Mouse (Mus musculus): ENCODE measurements at regions not wholly inside any gene's neighbourhood (a gene's known extent, or its start where the extent isn't known, plus 50 kb on each side); places are given as distances from the start of the nearest gene placed in this dataset.

DNA sequence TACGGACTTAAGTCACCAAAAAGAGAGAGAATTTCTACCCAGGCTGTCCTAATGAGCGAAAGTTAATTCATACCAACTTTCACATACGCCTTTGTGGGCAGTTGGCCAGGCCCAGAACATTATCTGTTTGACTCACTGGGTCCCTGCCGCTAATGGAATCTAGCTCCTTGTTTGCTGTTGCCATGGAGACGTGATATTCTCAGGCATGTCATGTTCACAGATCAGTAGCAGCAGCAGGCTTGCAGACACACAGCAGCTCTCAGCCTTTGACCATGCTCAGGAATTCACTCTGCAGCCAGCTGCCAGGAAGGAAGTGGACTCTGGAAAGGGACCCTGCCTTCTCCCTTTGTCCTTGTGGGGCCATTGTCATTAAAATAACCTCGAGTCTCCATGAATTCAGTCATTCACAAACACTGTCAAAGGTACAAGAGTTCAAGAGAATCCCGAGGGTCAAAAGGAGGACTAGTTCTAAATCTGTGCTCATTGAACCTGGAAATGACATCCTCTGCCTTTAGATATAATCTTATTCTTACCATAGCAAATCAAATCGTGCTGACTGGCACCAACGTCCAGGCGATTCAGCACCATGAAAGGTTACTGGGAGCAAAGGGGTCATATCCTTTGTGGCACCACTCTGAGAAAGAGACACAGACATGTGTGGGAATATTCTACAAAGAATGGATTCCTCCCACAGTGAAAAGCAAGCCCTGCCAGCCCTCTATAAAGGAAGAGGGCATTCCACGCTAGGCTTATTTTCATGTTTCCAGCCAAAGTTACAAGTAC, 584.9 kb downstream of the Tmem182 start:
- TF ChIP-seq POLR2AphosphoS5 (IDR thresholded peaks at IDR 0.05; ENCODE audit: insufficient replicate concordance, low read depth, low read length) (no peak), GATA2 (IDR thresholded peaks at IDR 0.05; ENCODE audit: borderline replicate concordance, low read depth, low read length) (no peak), CTCF (IDR thresholded peaks at IDR 0.05; ENCODE audit: low read depth, low read length) (no peak), TAL1 (conservative IDR thresholded peaks at IDR 0.05; ENCODE audit: low read depth, low read length) (no peak), GATA1 (IDR thresholded peaks at IDR 0.05; ENCODE audit: borderline replicate concordance, low read length) (no peak)
- Histone ChIP-seq H3K27me3 (ENCODE audit: insufficient read depth, low read length) (no peaks in the 10 kb centered on the region), H3K4me1 (ENCODE audit: insufficient read depth, low read depth, low read length) (no peaks in the 10 kb centered on the region), H3K9me3 (replicated peaks) (peaks cover 34% of the 10 kb centered on the region), H3K4me3 (ENCODE audit: low read depth, low read length) (no peak overlapping the region), H3K36me3 (replicated peaks) (no peaks in the 10 kb centered on the region)
- ATAC-seq (ENCODE audit: extremely low read depth, insufficient number of reproducible peaks, low FRiP score, poor library complexity, severe bottlenecking) (no peak), DNase-seq (ENCODE audit: low spot score) (no peak)

DNA sequence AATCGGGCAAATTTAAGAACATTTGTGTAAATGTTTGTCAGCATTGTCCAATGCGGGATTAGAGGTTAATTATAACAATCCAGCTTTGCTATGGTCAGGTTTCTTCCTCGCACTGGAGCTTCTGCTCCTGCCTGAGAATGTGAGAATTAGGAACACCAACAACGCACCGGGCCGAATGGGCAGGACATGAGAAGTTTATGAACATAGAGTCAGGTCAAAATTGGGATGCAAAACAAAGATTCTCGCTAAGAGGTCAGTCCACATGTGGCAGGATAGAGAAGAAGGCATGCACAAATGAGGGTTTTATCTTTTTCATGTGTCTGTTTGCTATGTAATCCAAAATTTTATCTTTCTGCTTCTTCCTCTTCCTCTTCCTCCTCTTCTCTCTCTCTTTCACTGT, 585.7 kb downstream of the Tmem182 start:
- Histone ChIP-seq H3K36me3 (replicated peaks) (no peaks in the 10 kb centered on the region), H3K4me1 (ENCODE audit: insufficient read depth, low read depth, low read length) (no peaks in the 10 kb centered on the region), H3K4me3 (ENCODE audit: low read depth, low read length) (no peak overlapping the region), H3K27me3 (ENCODE audit: insufficient read depth, low read length) (no peaks in the 10 kb centered on the region), H3K9me3 (replicated peaks) (peaks cover 34% of the 10 kb centered on the region)
- TF ChIP-seq GATA1 (IDR thresholded peaks at IDR 0.05; ENCODE audit: borderline replicate concordance, low read length) (no peak), POLR2AphosphoS5 (IDR thresholded peaks at IDR 0.05; ENCODE audit: insufficient replicate concordance, low read depth, low read length) (no peak), TAL1 (conservative IDR thresholded peaks at IDR 0.05; ENCODE audit: low read depth, low read length) (no peak), CTCF (IDR thresholded peaks at IDR 0.05; ENCODE audit: low read depth, low read length) (no peak)
- no peak for ATAC-seq (ENCODE audit: extremely low read depth, insufficient number of reproducible peaks, low FRiP score, poor library complexity, severe bottlenecking)
- DNase-seq (ENCODE audit: low spot score): no peak

- peaks cover 33% of the 10 kb centered on the region for H3K9me3 ChIP-seq (replicated peaks)
- DNase-seq (ENCODE audit: low spot score) (no peak), ATAC-seq (ENCODE audit: extremely low read depth, insufficient number of reproducible peaks, low FRiP score, poor library complexity, severe bottlenecking) (no peak)
- no peaks in the 10 kb centered on the region for H3K4me1 ChIP-seq (ENCODE audit: insufficient read depth, low read depth, low read length)
- H3K27me3 ChIP-seq (ENCODE audit: insufficient read depth, low read length): no peaks in the 10 kb centered on the region
- no peak overlapping the region for H3K4me3 ChIP-seq (ENCODE audit: low read depth, low read length)
- TF ChIP-seq GATA1 (IDR thresholded peaks at IDR 0.05; ENCODE audit: borderline replicate concordance, low read length) (no peak), CTCF (IDR thresholded peaks at IDR 0.05; ENCODE audit: low read depth, low read length) (no peak), GATA2 (IDR thresholded peaks at IDR 0.05; ENCODE audit: borderline replicate concordance, low read depth, low read length) (no peak), TAL1 (conservative IDR thresholded peaks at IDR 0.05; ENCODE audit: low read depth, low read length) (no peak), POLR2AphosphoS5 (IDR thresholded peaks at IDR 0.05; ENCODE audit: insufficient replicate concordance, low read depth, low read length) (no peak)
- H3K36me3 ChIP-seq (replicated peaks): no peaks in the 10 kb centered on the region
Measured at GRCm38 (mm10) chr1:41393287-41393686, 587.9 kb downstream of the Tmem182 start.

DNA sequence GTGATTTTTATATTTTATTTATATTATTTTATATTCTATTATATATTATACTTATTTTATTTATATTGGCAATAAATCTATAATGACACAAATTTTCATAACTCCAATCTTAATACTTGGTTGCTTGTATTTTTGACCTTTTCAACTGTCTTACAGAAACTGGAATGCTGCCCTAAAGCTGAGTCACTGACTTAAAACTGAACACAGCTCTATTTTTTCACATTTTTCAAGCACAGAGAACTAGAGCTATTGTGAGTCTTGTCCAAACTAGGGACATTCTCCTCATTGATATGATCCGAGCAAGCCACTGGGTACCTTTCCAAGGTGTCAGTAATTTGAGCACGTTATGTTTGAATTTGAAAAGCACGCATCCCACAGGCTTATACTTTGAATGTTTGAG, 589.7 kb downstream of the Tmem182 start:
- Histone ChIP-seq H3K27me3 (ENCODE audit: insufficient read depth, low read length) (no peaks in the 10 kb centered on the region), H3K4me3 (ENCODE audit: low read depth, low read length) (no peak overlapping the region), H3K36me3 (replicated peaks) (no peaks in the 10 kb centered on the region), H3K4me1 (ENCODE audit: insufficient read depth, low read depth, low read length) (no peaks in the 10 kb centered on the region), H3K9me3 (replicated peaks) (peaks cover 30% of the 10 kb centered on the region)
- DNase-seq (ENCODE audit: low spot score) (no peak), ATAC-seq (ENCODE audit: extremely low read depth, insufficient number of reproducible peaks, low FRiP score, poor library complexity, severe bottlenecking) (no peak)
- no peak for TF ChIP-seq POLR2AphosphoS5 (IDR thresholded peaks at IDR 0.05; ENCODE audit: insufficient replicate concordance, low read depth, low read length)
- no peak for TF ChIP-seq GATA1 (IDR thresholded peaks at IDR 0.05; ENCODE audit: borderline replicate concordance, low read length)
- TF ChIP-seq CTCF (IDR thresholded peaks at IDR 0.05; ENCODE audit: low read depth, low read length): no peak
- TF ChIP-seq TAL1 (conservative IDR thresholded peaks at IDR 0.05; ENCODE audit: low read depth, low read length): no peak
- TF ChIP-seq GATA2 (IDR thresholded peaks at IDR 0.05; ENCODE audit: borderline replicate concordance, low read depth, low read length): no peak

DNA sequence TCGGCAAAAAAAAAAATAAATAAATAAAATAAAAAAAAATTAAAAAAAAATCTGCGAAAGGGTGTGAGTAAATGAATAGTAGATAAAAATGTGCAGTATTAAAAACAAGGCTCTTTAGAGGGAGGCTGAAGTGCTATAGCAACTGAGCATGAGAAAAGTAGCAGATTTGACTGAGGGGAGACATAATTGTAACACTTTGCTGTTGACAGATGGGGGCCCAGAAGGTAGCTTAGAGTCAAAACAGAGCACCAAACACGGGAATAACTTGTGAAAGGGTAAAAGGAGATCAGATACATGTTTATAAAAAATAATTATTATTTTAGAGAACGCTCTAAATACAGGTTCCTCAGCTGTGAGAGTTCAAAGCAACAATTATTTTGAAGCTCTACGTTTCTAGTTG, 605.1 kb downstream of the Tmem182 start:
- Histone ChIP-seq H3K4me1 (ENCODE audit: insufficient read depth, low read depth, low read length) (no peaks in the 10 kb centered on the region), H3K4me3 (ENCODE audit: low read depth, low read length) (no peak overlapping the region), H3K27me3 (ENCODE audit: insufficient read depth, low read length) (no peaks in the 10 kb centered on the region), H3K36me3 (replicated peaks) (no peaks in the 10 kb centered on the region), H3K9me3 (replicated peaks) (peaks cover 16% of the 10 kb centered on the region)
- ATAC-seq (ENCODE audit: extremely low read depth, insufficient number of reproducible peaks, low FRiP score, poor library complexity, severe bottlenecking): no peak
- TF ChIP-seq POLR2AphosphoS5 (IDR thresholded peaks at IDR 0.05; ENCODE audit: insufficient replicate concordance, low read depth, low read length) (no peak), TAL1 (conservative IDR thresholded peaks at IDR 0.05; ENCODE audit: low read depth, low read length) (no peak), GATA1 (IDR thresholded peaks at IDR 0.05; ENCODE audit: borderline replicate concordance, low read length) (no peak), CTCF (IDR thresholded peaks at IDR 0.05; ENCODE audit: low read depth, low read length) (no peak), GATA2 (IDR thresholded peaks at IDR 0.05; ENCODE audit: borderline replicate concordance, low read depth, low read length) (no peak)
- DNase-seq (ENCODE audit: low spot score): no peak

DNA sequence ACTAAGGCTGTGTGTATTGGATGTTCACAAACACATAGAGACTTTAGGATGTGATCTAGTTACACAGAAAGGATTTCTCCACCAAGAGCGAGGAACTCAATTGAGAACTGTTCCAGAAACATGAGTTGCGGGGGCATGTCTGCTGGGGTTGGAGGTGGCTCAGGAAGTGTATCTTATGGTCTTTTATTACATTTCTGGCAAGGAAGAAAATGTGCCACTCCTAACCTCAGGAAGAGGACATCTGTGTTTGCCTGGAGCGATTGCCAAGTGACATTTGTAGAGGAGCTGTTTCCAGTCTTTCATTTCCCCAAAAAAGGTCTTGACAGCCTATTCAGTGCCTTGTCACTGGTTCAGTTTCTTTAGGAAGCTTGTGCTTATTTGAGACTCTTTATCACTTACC, 606.2 kb downstream of the Tmem182 start:
- DNase-seq (ENCODE audit: low spot score): no peak
- Histone ChIP-seq H3K36me3 (replicated peaks) (no peaks in the 10 kb centered on the region), H3K4me1 (ENCODE audit: insufficient read depth, low read depth, low read length) (no peaks in the 10 kb centered on the region), H3K9me3 (replicated peaks) (peaks cover 16% of the 10 kb centered on the region), H3K27me3 (ENCODE audit: insufficient read depth, low read length) (no peaks in the 10 kb centered on the region), H3K4me3 (ENCODE audit: low read depth, low read length) (no peak overlapping the region)
- no peak for ATAC-seq (ENCODE audit: extremely low read depth, insufficient number of reproducible peaks, low FRiP score, poor library complexity, severe bottlenecking)
- no peak for TF ChIP-seq GATA1 (IDR thresholded peaks at IDR 0.05; ENCODE audit: borderline replicate concordance, low read length)
- TF ChIP-seq GATA2 (IDR thresholded peaks at IDR 0.05; ENCODE audit: borderline replicate concordance, low read depth, low read length): no peak
- TF ChIP-seq CTCF (IDR thresholded peaks at IDR 0.05; ENCODE audit: low read depth, low read length): no peak
- no peak for TF ChIP-seq TAL1 (conservative IDR thresholded peaks at IDR 0.05; ENCODE audit: low read depth, low read length)
- TF ChIP-seq POLR2AphosphoS5 (IDR thresholded peaks at IDR 0.05; ENCODE audit: insufficient replicate concordance, low read depth, low read length): no peak
